Mouse (Mus musculus) kidney, postnatal 10 days (tissue): ENCODE results near the gene Tmco1.
A peak's percentile ranks its signal among the peaks of the same experiment; 100 is the strongest.
"Not testable (repeated sequence)": the region's sequence is repeated elsewhere in the genome, so short reads cannot be mapped to it uniquely, and the experiment has no call there.

Source experiments
- DNase-seq: peaks from one replicate; pipeline ENCODE4 v3.0.0; 2021; ENCODE audit warnings: mixed read lengths

The Tmco1 gene

GRCm38 (mm10) chr1:167339177-167339781, 31.1 kb downstream of the Tmco1 start:
- DNase-seq = no peak

GRCm38 (mm10) chr1:167340111-167340787, 32.1 kb downstream of the Tmco1 start:
- DNase-seq = no peak

GRCm38 (mm10) chr1:167340910-167341528, 32.8 kb downstream of the Tmco1 start:
- no peak for DNase-seq

GRCm38 (mm10) chr1:167342831-167343230, 34.7 kb downstream of the Tmco1 start:
- DNase-seq = no peak

- not testable (repeated sequence) for DNase-seq
Measured at GRCm38 (mm10) chr1:167345994-167346520, 37.9 kb downstream of the Tmco1 start.

GRCm38 (mm10) chr1:167349206-167349605, 41.0 kb downstream of the Tmco1 start:
- DNase-seq = not testable (repeated sequence)

GRCm38 (mm10) chr1:167349815-167350596, 41.8 kb downstream of the Tmco1 start, which contains the start of gene Aldh9a1:
Gene Aldh9a1 (plus strand): TSS chr1:167349991.
- peak; percentile 94 for DNase-seq

- no peak for DNase-seq
Measured at GRCm38 (mm10) chr1:167350597-167351415, 42.6 kb downstream of the Tmco1 start.

- DNase-seq = peak; percentile 29
Measured at GRCm38 (mm10) chr1:167352403-167352802, 44.2 kb downstream of the Tmco1 start.

- DNase-seq = no peak
Measured at GRCm38 (mm10) chr1:167357387-167357786, 49.2 kb downstream of the Tmco1 start.

GRCm38 (mm10) chr1:167358731-167359130, 50.6 kb downstream of the Tmco1 start:
- no peak for DNase-seq

- no peak for DNase-seq
Measured at GRCm38 (mm10) chr1:167360268-167360667, 52.1 kb downstream of the Tmco1 start.

- peak; percentile 29 for DNase-seq
Measured at GRCm38 (mm10) chr1:167362819-167363218, 54.6 kb downstream of the Tmco1 start.

- DNase-seq = no peak
Measured at GRCm38 (mm10) chr1:167363322-167363721, 55.1 kb downstream of the Tmco1 start.

- DNase-seq = peak; percentile 51
Measured at GRCm38 (mm10) chr1:167365808-167366207, 57.6 kb downstream of the Tmco1 start.

GRCm38 (mm10) chr1:167366621-167367020, 58.4 kb downstream of the Tmco1 start:
- no peak for DNase-seq

- DNase-seq = no peak
Measured at GRCm38 (mm10) chr1:167368018-167368417, 59.8 kb downstream of the Tmco1 start.

GRCm38 (mm10) chr1:167368513-167368912, 60.3 kb downstream of the Tmco1 start:
- no peak for DNase-seq

- DNase-seq = peak; percentile 94
Measured at GRCm38 (mm10) chr1:167369905-167370304, 61.7 kb downstream of the Tmco1 start.

GRCm38 (mm10) chr1:167372739-167373138, 64.6 kb downstream of the Tmco1 start:
- DNase-seq = no peak

GRCm38 (mm10) chr1:167374003-167374784, 66.0 kb downstream of the Tmco1 start:
- DNase-seq = peak; percentile 85
